Mouse (Mus musculus) forebrain, postnatal 0 days (tissue): ENCODE measurements around the gene Gm17535. TPM values are rescaled to one million over a fixed set of nuclear protein-coding genes. Genes with fewer than 3 reads are reported as not detected.
"Not testable (repeated sequence)": the region's sequence is repeated elsewhere in the genome, so short reads cannot be mapped to it uniquely, and the experiment has no call there.

Experiments used
- ATAC-seq: fragments of 200-750 bp; cut with Nextera tagmentation; 2 replicates; pipeline ENCODE4 v1.8.0; 2017; ENCODE audit warnings: mild to moderate bottlenecking, moderate library complexity
- DNase-seq: peaks from one replicate; pipeline ENCODE4 v3.0.0-alpha.2; 2015
- H3K27ac ChIP-seq: fragments of 300-500 bp; sonication (generic); 2 replicates; pipeline ENCODE4 v1.5.1; 2014; ENCODE audit warnings: low read depth, mild to moderate bottlenecking, antibody characterized with exemption, low read length, moderate library complexity, mixed read lengths
- H3K27me3 ChIP-seq: fragments of 300-500 bp; sonication (generic); 2 replicates; pipeline ENCODE4 v1.6.1; 2014; ENCODE audit warnings: mild to moderate bottlenecking, low read length, mixed read lengths; ENCODE audit not compliant: insufficient read depth
- H3K36me3 ChIP-seq: fragments of 300-500 bp; sonication (generic); 2 replicates; pipeline ENCODE4 v1.6.1; 2014; ENCODE audit warnings: mild to moderate bottlenecking, moderate library complexity; ENCODE audit not compliant: insufficient read depth
- H3K4me1 ChIP-seq: fragments of 300-500 bp; sonication (generic); 2 replicates; pipeline ENCODE4 v1.6.1; 2014; ENCODE audit warnings: antibody characterized with exemption; ENCODE audit not compliant: insufficient read depth
- H3K4me2 ChIP-seq: fragments of 300-500 bp; sonication (generic); 2 replicates; pipeline ENCODE4 v1.6.1; 2014; ENCODE audit warnings: low read depth, mild to moderate bottlenecking, moderate library complexity
- H3K4me3 ChIP-seq: fragments of 300-500 bp; sonication (generic); 2 replicates; pipeline ENCODE4 v1.5.1; 2014; ENCODE audit warnings: low read depth, low read length, mixed read lengths
- H3K9ac ChIP-seq: fragments of 300-500 bp; sonication (generic); 2 replicates; pipeline ENCODE4 v1.6.1; 2014; ENCODE audit warnings: mild to moderate bottlenecking
- H3K9me3 ChIP-seq: fragments of 300-500 bp; sonication (generic); 2 replicates; pipeline ENCODE4 v1.6.1; 2016; ENCODE audit warnings: low read length
- WGBS: fragments of 180-500 bp; shearing (Covaris S2); extraction: QIAGEN DNeasy Blood & Tissue Kit; methylation state at CpG from one replicate; pipeline ENCODE4 v1.1.7; 2014; 5-methylcytosine and 5-hydroxymethylcytosine counted together
- polyA plus RNA-seq: library from polyadenylated mRNA; unstranded; fragments of >200 nt; fragmentation: Nextera tagmentation; extraction: Ambion mirVana; gene quantifications from 2 replicates; pipeline ENCODE4 v1.2.1, GENCODE M21; 2015
- total RNA-seq: library from RNA; depleted of rRNA; stranded (reverse); fragments of >200 nt; gene quantifications from 2 replicates; pipeline ENCODE4 v1.2.3, GENCODE M21; 2014; rRNA removed

Gm17535 gene
- not detected in 2 replicates for total RNA-seq
- not detected in 2 replicates for polyA plus RNA-seq

GRCm38 (mm10) chr9:3034299-3034698 is at the start of gene Gm17535:
Gene Gm17535, plus strand, starts transcription at chr9:3034599.
- H3K4me1 ChIP-seq, H3K4me2 ChIP-seq, DNase-seq, ATAC-seq, H3K27ac ChIP-seq, H3K4me3 ChIP-seq, H3K9ac ChIP-seq, H3K9me3 ChIP-seq, H3K36me3 ChIP-seq, H3K27me3 ChIP-seq: not testable (repeated sequence)
- no CpG with 5 or more reads among the region's 8 CpGs for WGBS

GRCm38 (mm10) chr9:3000445-3000972 is 33.9 kb upstream of the Gm17535 start, which contains the start of gene Gm10722:
Gene Gm10722, plus strand, starts transcription at chr9:3000922.
- not testable (repeated sequence) for H3K27me3 ChIP-seq, H3K27ac ChIP-seq

GRCm38 (mm10) chr9:3001006-3001405 is 33.4 kb upstream of the Gm17535 start:
- ATAC-seq, result not testable (repeated sequence)

More at GRCm38 (mm10) chr9:3000445-3000972, 33.9 kb upstream of the Gm17535 start, which contains the start of gene Gm10722:
- not testable (repeated sequence) for H3K4me2 ChIP-seq, H3K4me1 ChIP-seq, H3K36me3 ChIP-seq, ATAC-seq, H3K9me3 ChIP-seq, H3K4me3 ChIP-seq, H3K9ac ChIP-seq
- DNase-seq, result peak; percentile 30
- WGBS, result 70% methylated on average over 12 of the region's 12 CpGs

GRCm38 (mm10) chr9:3001948-3002659 is 32.3 kb upstream of the Gm17535 start:
- 62% methylated on average over 8 of the region's 11 CpGs for WGBS

More at GRCm38 (mm10) chr9:3001006-3001405, 33.4 kb upstream of the Gm17535 start:
- not testable (repeated sequence) for H3K36me3 ChIP-seq, H3K9me3 ChIP-seq, H3K9ac ChIP-seq, DNase-seq, H3K27ac ChIP-seq, H3K4me3 ChIP-seq, H3K4me2 ChIP-seq, H3K27me3 ChIP-seq, H3K4me1 ChIP-seq
- WGBS, result 66% methylated on average over 8 of the region's 8 CpGs

GRCm38 (mm10) chr9:3002794-3003396 is 31.5 kb upstream of the Gm17535 start, which contains the start of gene Gm11168:
Gene Gm11168, plus strand, starts transcription at chr9:3003346.
- not testable (repeated sequence) for H3K9me3 ChIP-seq, H3K4me3 ChIP-seq, H3K27ac ChIP-seq, H3K36me3 ChIP-seq, H3K4me1 ChIP-seq, H3K4me2 ChIP-seq, H3K27me3 ChIP-seq, H3K9ac ChIP-seq, DNase-seq, ATAC-seq
- 65% methylated on average over 6 of the region's 14 CpGs for WGBS

More at GRCm38 (mm10) chr9:3001948-3002659, 32.3 kb upstream of the Gm17535 start:
- not testable (repeated sequence) for H3K4me2 ChIP-seq, H3K27ac ChIP-seq, H3K9me3 ChIP-seq, H3K27me3 ChIP-seq, H3K9ac ChIP-seq, H3K4me3 ChIP-seq, H3K4me1 ChIP-seq, H3K36me3 ChIP-seq
- peak; percentile 22 for DNase-seq
- peak; percentile 78 for ATAC-seq

GRCm38 (mm10) chr9:3006179-3006578 is 28.2 kb upstream of the Gm17535 start:
- not testable (repeated sequence) for H3K4me2 ChIP-seq, H3K4me1 ChIP-seq, H3K27ac ChIP-seq, DNase-seq, ATAC-seq, H3K9ac ChIP-seq, H3K4me3 ChIP-seq, H3K27me3 ChIP-seq, H3K36me3 ChIP-seq, H3K9me3 ChIP-seq
- WGBS, result 90% methylated on average over 1 of the region's 5 CpGs

GRCm38 (mm10) chr9:3006636-3007035 is 27.8 kb upstream of the Gm17535 start:
- H3K27ac ChIP-seq, H3K4me1 ChIP-seq, H3K36me3 ChIP-seq, H3K4me2 ChIP-seq, H3K4me3 ChIP-seq, DNase-seq, H3K27me3 ChIP-seq, H3K9me3 ChIP-seq, H3K9ac ChIP-seq: not testable (repeated sequence)
- peak; percentile 69 for ATAC-seq
- 79% methylated on average over 7 of the region's 8 CpGs for WGBS

- not testable (repeated sequence) for ATAC-seq, H3K27ac ChIP-seq, H3K4me2 ChIP-seq, H3K4me1 ChIP-seq, H3K9ac ChIP-seq, H3K4me3 ChIP-seq, H3K27me3 ChIP-seq, H3K36me3 ChIP-seq, H3K9me3 ChIP-seq
- 71% methylated on average over 6 of the region's 9 CpGs for WGBS
- DNase-seq, result peak; percentile 12
Observed at GRCm38 (mm10) chr9:3007272-3007671, 27.1 kb upstream of the Gm17535 start.

- H3K27ac ChIP-seq, H3K9me3 ChIP-seq, DNase-seq, H3K4me3 ChIP-seq, H3K27me3 ChIP-seq, H3K4me1 ChIP-seq, H3K9ac ChIP-seq, H3K4me2 ChIP-seq, H3K36me3 ChIP-seq: not testable (repeated sequence)
- no CpG with 5 or more reads among the region's 5 CpGs for WGBS
- 0 out of 2 replicates have a peak, but pooled peaks have one; percentile 32 for ATAC-seq
Observed at GRCm38 (mm10) chr9:3009331-3009730, 25.1 kb upstream of the Gm17535 start.

GRCm38 (mm10) chr9:3012054-3012621 is 22.3 kb upstream of the Gm17535 start:
- not testable (repeated sequence) for ATAC-seq, DNase-seq, H3K27me3 ChIP-seq, H3K4me1 ChIP-seq, H3K4me3 ChIP-seq, H3K9me3 ChIP-seq, H3K36me3 ChIP-seq, H3K9ac ChIP-seq, H3K4me2 ChIP-seq, H3K27ac ChIP-seq
- WGBS, result 95% methylated on average over 2 of the region's 7 CpGs
